Mouse (Mus musculus) c-Kit-negative CD71-positive TER-119-positive erythroid progenitor cells, embryonic 14.5 days (primary cell): Measurements from ENCODE around the gene Epha4.
A peak's percentile ranks its signal among the peaks of the same experiment; 100 is the strongest.

ENCODE experiments used
- DNase-seq: peaks from one replicate; pipeline ENCODE4 v3.0.0-alpha.2; 2013; ENCODE audit warnings: low read depth, low spot score

Gene Epha4

GRCm38 (mm10) chr1:77514963-77515650 is at the start of gene Epha4:
Epha4 (minus strand) TSS chr1:77515088.
- no peak for DNase-seq

GRCm38 (mm10) chr1:77556199-77556598 is 41.3 kb upstream of the Epha4 start:
- DNase-seq = no peak

- no peak for DNase-seq
Measured at GRCm38 (mm10) chr1:77551927-77552326, 37.0 kb upstream of the Epha4 start.

GRCm38 (mm10) chr1:77545722-77546121 is 30.8 kb upstream of the Epha4 start:
- no peak for DNase-seq

- no peak for DNase-seq
Measured at GRCm38 (mm10) chr1:77545035-77545434, 30.1 kb upstream of the Epha4 start.

- DNase-seq = no peak
Measured at GRCm38 (mm10) chr1:77544279-77544678, 29.4 kb upstream of the Epha4 start.

- DNase-seq = no peak
Measured at GRCm38 (mm10) chr1:77539945-77540344, 25.1 kb upstream of the Epha4 start.

GRCm38 (mm10) chr1:77538559-77538958 is 23.7 kb upstream of the Epha4 start:
- no peak for DNase-seq

GRCm38 (mm10) chr1:77535905-77536304 is 21.0 kb upstream of the Epha4 start:
- no peak for DNase-seq

- no peak for DNase-seq
Measured at GRCm38 (mm10) chr1:77532576-77533183, 17.8 kb upstream of the Epha4 start.

- no peak for DNase-seq
Measured at GRCm38 (mm10) chr1:77531934-77532575, 17.2 kb upstream of the Epha4 start.

GRCm38 (mm10) chr1:77525082-77525481 is 10.2 kb upstream of the Epha4 start:
- DNase-seq = no peak

GRCm38 (mm10) chr1:77523354-77523753 is 8.5 kb upstream of the Epha4 start:
- no peak for DNase-seq

- no peak for DNase-seq
Measured at GRCm38 (mm10) chr1:77521640-77522539, 7.0 kb upstream of the Epha4 start.

- DNase-seq = no peak
Measured at GRCm38 (mm10) chr1:77518715-77519114, 3.8 kb upstream of the Epha4 start.

- DNase-seq = peak; percentile 22
Measured at GRCm38 (mm10) chr1:77516203-77516991, 1.5 kb upstream of the Epha4 start.

GRCm38 (mm10) chr1:77515651-77515981 is 728 bp upstream of the Epha4 start:
- DNase-seq = no peak

- no peak for DNase-seq
Measured at GRCm38 (mm10) chr1:77514325-77514962, 444 bp downstream of the Epha4 start.

- DNase-seq = no peak
Measured at GRCm38 (mm10) chr1:77513959-77514324, 946 bp downstream of the Epha4 start.

GRCm38 (mm10) chr1:77513411-77513941 is 1.4 kb downstream of the Epha4 start:
- DNase-seq = no peak
